Mouse (Mus musculus) cerebellum, postnatal 10 days (tissue): ENCODE results near the gene Myo10.

Experiments used
- DNase-seq, 2 experiments: peaks; one replicate each; pipeline ENCODE4 v3.0.0; 2021; ENCODE audit warnings: mixed read lengths in 2 of 2

The Myo10 gene

GRCm38 (mm10) chr15:25723281-25724113, 101.2 kb downstream of the Myo10 start:
- DNase-seq: peak in 1 of 2 experiments; percentile 33

- no peak for DNase-seq
Measured at GRCm38 (mm10) chr15:25724549-25724948, 102.2 kb downstream of the Myo10 start.

- no peak for DNase-seq
Measured at GRCm38 (mm10) chr15:25726814-25727213, 104.5 kb downstream of the Myo10 start.

GRCm38 (mm10) chr15:25728501-25728900, 106.2 kb downstream of the Myo10 start:
- no peak for DNase-seq

- peak in 1 of 2 experiments; percentile 39 for DNase-seq
Measured at GRCm38 (mm10) chr15:25731053-25731452, 108.7 kb downstream of the Myo10 start.

- peak; percentile 86 to 89 for DNase-seq
Measured at GRCm38 (mm10) chr15:25732758-25733428, 110.6 kb downstream of the Myo10 start.

- no peak for DNase-seq
Measured at GRCm38 (mm10) chr15:25733739-25734430, 111.6 kb downstream of the Myo10 start.

- no peak for DNase-seq
Measured at GRCm38 (mm10) chr15:25736531-25736930, 114.2 kb downstream of the Myo10 start.

- no peak for DNase-seq
Measured at GRCm38 (mm10) chr15:25740271-25740670, 117.9 kb downstream of the Myo10 start.

- DNase-seq: no peak
Measured at GRCm38 (mm10) chr15:25742196-25742595, 119.9 kb downstream of the Myo10 start.

- no peak for DNase-seq
Measured at GRCm38 (mm10) chr15:25751510-25751909, 129.2 kb downstream of the Myo10 start.

GRCm38 (mm10) chr15:25752597-25752996, 130.3 kb downstream of the Myo10 start:
- DNase-seq: no peak

GRCm38 (mm10) chr15:25753003-25753402, 130.7 kb downstream of the Myo10 start:
- no peak for DNase-seq

GRCm38 (mm10) chr15:25753878-25754277, 131.6 kb downstream of the Myo10 start:
- DNase-seq: no peak

GRCm38 (mm10) chr15:25754342-25754951, 132.1 kb downstream of the Myo10 start:
- DNase-seq: peak; percentile 46 to 56

GRCm38 (mm10) chr15:25755536-25755935, 133.2 kb downstream of the Myo10 start:
- no peak for DNase-seq

- DNase-seq: no peak
Measured at GRCm38 (mm10) chr15:25756072-25756471, 133.7 kb downstream of the Myo10 start.

GRCm38 (mm10) chr15:25758037-25758436, 135.7 kb downstream of the Myo10 start:
- DNase-seq: peak in 1 of 2 experiments; percentile 39

- peak; percentile 59 to 69 for DNase-seq
Measured at GRCm38 (mm10) chr15:25758500-25759086, 136.3 kb downstream of the Myo10 start.

GRCm38 (mm10) chr15:25760304-25760703, 138.0 kb downstream of the Myo10 start:
- DNase-seq: peak; percentile 59 to 67

- no peak for DNase-seq
Measured at GRCm38 (mm10) chr15:25761049-25761448, 138.7 kb downstream of the Myo10 start.

GRCm38 (mm10) chr15:25761800-25762211, 139.5 kb downstream of the Myo10 start:
- peak; percentile 75 to 77 for DNase-seq
